Mouse (Mus musculus) liver, embryonic 14.5 days (tissue): ENCODE measurements around the gene Ndufs7. TPM values are rescaled to one million over a fixed set of nuclear protein-coding genes. Genes with fewer than 3 reads are reported as not detected.

ENCODE experiments used
- ATAC-seq: fragments of 200-750 bp; cut with Nextera tagmentation; 2 replicates; pipeline ENCODE4 v1.8.0; 2017; ENCODE audit warnings: moderate number of reproducible peaks, mild to moderate bottlenecking, moderate library complexity; ENCODE audit not compliant: insufficient read depth
- DNase-seq, 3 experiments: peaks; one replicate each; pipeline ENCODE4 v3.0.0-alpha.2; 2012 to 2013; ENCODE audit warnings: low read depth in 3 of 3, low spot score in 3 of 3
- H3K27ac ChIP-seq: fragments of 300-500 bp; sonication (generic); 2 replicates; pipeline ENCODE4 v1.5.1; 2014; ENCODE audit warnings: moderate library complexity, mild to moderate bottlenecking, control low read depth, inconsistent platforms
- H3K27me3 ChIP-seq: fragments of 300-500 bp; sonication (generic); 2 replicates; pipeline ENCODE4 v1.6.1; 2014; ENCODE audit warnings: mild to moderate bottlenecking, low read length, moderate library complexity; ENCODE audit not compliant: control insufficient read depth, insufficient read depth
- H3K36me3 ChIP-seq: fragments of 300-500 bp; sonication (generic); replicated peaks from 2 replicates; pipeline ENCODE4 v1.6.1; 2014; ENCODE audit warnings: low read depth; ENCODE audit not compliant: control insufficient read depth, insufficient read depth
- H3K4me1 ChIP-seq, 2 experiments: fragments of 200-500 bp in 1 of 2; fragments of 300-500 bp in 1 of 2; sonication (generic) in 1 of 2; replicated peaks; 2 replicates each; pipeline ENCODE4 v1.6.1; 2012 to 2014; ENCODE audit warnings: antibody characterized with exemption in 1 of 2, inconsistent platforms in 1 of 2, low read length in 1 of 2; ENCODE audit not compliant: control insufficient read depth in 2 of 2, insufficient read depth in 2 of 2
- H3K4me2 ChIP-seq: fragments of 300-500 bp; sonication (generic); 2 replicates; pipeline ENCODE4 v1.6.1; 2014; ENCODE audit warnings: low read depth, mild to moderate bottlenecking, control low read depth, moderate library complexity
- H3K4me3 ChIP-seq, 2 experiments: fragments of 200-500 bp in 1 of 2; fragments of 300-500 bp in 1 of 2; sonication (generic) in 1 of 2; 2 replicates each; pipeline ENCODE4 v1.5.1; 2012 to 2014; ENCODE audit warnings: low read depth in 2 of 2, low read length in 2 of 2, mild to moderate bottlenecking in 2 of 2, control low read depth in 1 of 2, inconsistent platforms in 1 of 2, moderate library complexity in 1 of 2; ENCODE audit not compliant: insufficient read depth in 1 of 2
- H3K9ac ChIP-seq: fragments of 300-500 bp; sonication (generic); replicated peaks from 2 replicates; pipeline ENCODE4 v1.6.1; 2014; ENCODE audit warnings: mild to moderate bottlenecking, control low read depth, moderate library complexity
- H3K9me3 ChIP-seq: fragments of 300-500 bp; sonication (generic); 2 replicates; pipeline ENCODE4 v1.6.1; 2016; ENCODE audit warnings: low read length, mixed read lengths; ENCODE audit not compliant: control insufficient read depth
- CTCF ChIP-seq: IDR thresholded peaks from 2 replicates; pipeline ENCODE4 v1.5.1; 2016; ENCODE audit warnings: antibody characterized with exemption, low read depth, control low read depth
- EP300 ChIP-seq: IDR thresholded peaks from 2 replicates; pipeline ENCODE4 v1.6.1; 2016; ENCODE audit warnings: antibody characterized with exemption, low read depth
- WGBS: fragments of 180-500 bp; shearing (Covaris S2); extraction: QIAGEN DNeasy Blood & Tissue Kit; methylation state at CpG from one replicate; pipeline ENCODE4 v1.1.7; 2014; ENCODE audit not compliant: insufficient replicate concordance; 5-methylcytosine and 5-hydroxymethylcytosine counted together
- polyA plus RNA-seq, 2 experiments: library from polyadenylated mRNA; depleted of rRNA in 1 of 2; stranded (reverse) in 1 of 2; unstranded in 1 of 2; fragments of >200 nt; fragmentation: Nextera tagmentation in 1 of 2; extraction: Ambion mirVana in 1 of 2; gene quantifications; 2 replicates each; pipeline versions ENCODE4 v1.2.1 to v1.2.3; 2012 to 2014

The Ndufs7 gene
- polyA plus RNA-seq, 2 experiments, result 189 to 272 TPM

- peaks cover 65% of the 10 kb centered on the region for H3K36me3 ChIP-seq
- TF ChIP-seq EP300 (no peak), CTCF (no peak)
Observed at GRCm38 (mm10) chr10:80285222-80286070, 36.5 kb downstream of the Ndufs7 start.

GRCm38 (mm10) chr10:80288097-80288496 is 39.2 kb downstream of the Ndufs7 start:
- Histone ChIP-seq H3K36me3 (peaks cover 44% of the 10 kb centered on the region), H3K9me3 (no peaks in the 10 kb centered on the region), H3K9ac (no peak overlapping the region), H3K27ac (no peak overlapping the region), H3K4me3 (no peak overlapping the region), H3K4me1 (peaks cover 4% of the 10 kb centered on the region in 2 experiments), H3K4me2 (no peak overlapping the region), H3K27me3 (no peaks in the 10 kb centered on the region)
- DNase-seq (no peak), ATAC-seq (no peak)
- no peak for TF ChIP-seq EP300
- TF ChIP-seq CTCF, result no peak
- WGBS, result 89% methylated on average over 12 of the region's 12 CpGs

More at GRCm38 (mm10) chr10:80285222-80286070, 36.5 kb downstream of the Ndufs7 start:
- Histone ChIP-seq H3K4me1 (no peaks in the 10 kb centered on the region), H3K4me3 (no peak overlapping the region), H3K9me3 (no peaks in the 10 kb centered on the region), H3K27me3 (no peaks in the 10 kb centered on the region), H3K9ac (no peak overlapping the region), H3K27ac (no peak overlapping the region), H3K4me2 (no peak overlapping the region)
- WGBS, result 79% methylated on average over 10 of the region's 15 CpGs
- no peak for DNase-seq
- ATAC-seq, result no peak

GRCm38 (mm10) chr10:80288657-80289056 is 39.7 kb downstream of the Ndufs7 start:
- no peak for ATAC-seq

DNA sequence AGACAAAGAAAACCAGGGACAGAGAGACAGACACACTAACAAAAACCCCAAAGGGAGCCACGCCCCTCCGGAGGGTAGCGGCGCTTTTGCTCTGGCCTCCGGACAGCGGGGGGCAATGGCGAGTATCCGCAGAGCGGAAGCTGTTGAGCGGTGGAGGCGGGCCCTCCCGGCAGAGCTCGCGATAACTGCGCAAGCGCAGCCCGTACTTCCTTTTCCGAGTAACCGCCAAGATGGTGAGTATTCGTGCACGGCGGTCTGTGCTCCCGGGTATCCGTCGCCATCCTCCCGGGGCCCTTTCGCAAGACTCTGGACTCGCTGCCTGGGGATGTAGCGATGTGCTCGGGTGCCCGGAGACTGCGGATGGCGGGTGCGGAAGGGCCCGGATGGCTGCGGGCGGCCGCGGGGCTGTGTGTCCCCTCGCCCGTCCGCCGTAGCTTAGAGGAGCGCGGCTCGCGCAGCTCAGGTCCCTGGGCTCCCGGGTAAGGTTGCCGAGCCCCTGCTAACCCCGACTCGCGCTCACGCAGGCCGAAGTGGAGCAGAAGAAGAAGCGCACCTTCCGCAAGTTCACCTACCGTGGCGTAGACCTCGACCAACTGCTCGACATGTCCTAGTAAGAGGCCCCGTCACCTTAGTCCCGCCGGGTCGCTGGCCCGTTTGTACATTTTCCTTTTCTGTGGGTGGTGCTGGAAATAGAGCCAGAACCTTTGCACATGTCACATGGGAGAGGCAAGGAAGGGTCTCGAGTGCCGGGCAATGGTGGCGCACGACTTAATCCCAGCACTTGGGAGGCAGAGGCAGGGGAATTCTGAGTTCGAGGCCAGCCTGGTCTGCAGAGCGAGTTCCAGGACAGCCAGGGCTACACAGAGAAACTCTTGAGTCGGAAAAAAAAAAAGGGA is 43.6 kb downstream of the Ndufs7 start, which contains the start of gene Rps15:
TSS of gene Rps15 (plus strand) at position 203 of the 896 bp plus-strand sequence.
- peaks cover 9 to 19% of the 10 kb centered on the region in 2 experiments for H3K4me1 ChIP-seq
- H3K9me3 ChIP-seq, result no peaks in the 10 kb centered on the region
- peak within 1 kb of the TSS; percentile 79 for H3K27ac ChIP-seq
- H3K4me3 ChIP-seq, result peak within 1 kb of the TSS; percentile 87 to 91
- ATAC-seq, result peak; percentile 84
- under 1% methylated on average over 72 of the region's 72 CpGs for WGBS
- peak; percentile 89 to 92 (median 91) for DNase-seq
- TF ChIP-seq EP300 (peak; percentile 14; the same call in 1 of the 2 replicates), CTCF (peak; percentile 93)
- H3K4me2 ChIP-seq, result peak within 1 kb of the TSS; percentile 84
- peaks cover 7% of the 10 kb centered on the region; the same call in 1 of the 2 replicates for H3K27me3 ChIP-seq
- peak within 1 kb of the TSS; percentile 99 for H3K9ac ChIP-seq
- H3K36me3 ChIP-seq, result peaks cover 21% of the 10 kb centered on the region

More at GRCm38 (mm10) chr10:80288657-80289056, 39.7 kb downstream of the Ndufs7 start:
- no peak overlapping the region for H3K9ac ChIP-seq
- H3K27me3 ChIP-seq, result no peaks in the 10 kb centered on the region
- no peak overlapping the region for H3K4me3 ChIP-seq
- no peak overlapping the region for H3K27ac ChIP-seq
- 72% methylated on average over 8 of the region's 8 CpGs for WGBS
- no peak for DNase-seq
- peaks cover 43% of the 10 kb centered on the region for H3K36me3 ChIP-seq
- TF ChIP-seq EP300 (no peak), CTCF (peak; percentile 48)
- H3K4me2 ChIP-seq, result no peak overlapping the region
- H3K4me1 ChIP-seq, result peaks cover 6 to 7% of the 10 kb centered on the region in 2 experiments
- no peaks in the 10 kb centered on the region for H3K9me3 ChIP-seq

DNA sequence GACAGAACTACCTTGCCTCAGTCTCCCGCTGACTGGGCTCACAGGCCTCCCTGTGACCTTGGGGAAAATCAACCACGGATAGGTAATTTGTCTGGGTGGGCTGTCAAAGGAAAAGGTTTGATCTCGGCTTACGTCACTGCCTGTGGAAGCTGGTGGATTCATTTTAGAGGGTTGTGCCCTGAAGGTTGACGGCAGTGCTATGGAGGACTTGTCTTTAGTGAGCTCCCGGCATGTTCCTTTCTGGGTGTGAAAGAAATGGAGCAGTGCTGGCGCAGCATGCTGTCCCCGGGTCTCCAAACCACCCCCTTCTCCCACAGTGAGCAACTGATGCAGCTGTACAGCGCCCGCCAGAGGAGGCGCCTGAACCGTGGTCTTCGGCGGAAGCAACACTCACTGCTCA is 44.4 kb downstream of the Ndufs7 start:
- Histone ChIP-seq H3K27ac (peak overlapping the region; percentile 79), H3K36me3 (peaks cover 16% of the 10 kb centered on the region), H3K4me1 (peaks cover 9 to 19% of the 10 kb centered on the region in 2 experiments), H3K9ac (peak overlapping the region; percentile 99), H3K27me3 (peaks cover 15% of the 10 kb centered on the region), H3K4me3 (peak overlapping the region; percentile 87 to 91), H3K4me2 (peak overlapping the region; percentile 84), H3K9me3 (no peaks in the 10 kb centered on the region)
- TF ChIP-seq EP300 (no peak), CTCF (peak; percentile 30; the same call in 1 of the 2 replicates)
- ATAC-seq, result no peak
- DNase-seq, result no peak
- WGBS, result 9% methylated on average over 14 of the region's 14 CpGs
